Mouse (Mus musculus): Measurements from ENCODE around the gene Lurap1.

Lurap1 gene

DNA sequence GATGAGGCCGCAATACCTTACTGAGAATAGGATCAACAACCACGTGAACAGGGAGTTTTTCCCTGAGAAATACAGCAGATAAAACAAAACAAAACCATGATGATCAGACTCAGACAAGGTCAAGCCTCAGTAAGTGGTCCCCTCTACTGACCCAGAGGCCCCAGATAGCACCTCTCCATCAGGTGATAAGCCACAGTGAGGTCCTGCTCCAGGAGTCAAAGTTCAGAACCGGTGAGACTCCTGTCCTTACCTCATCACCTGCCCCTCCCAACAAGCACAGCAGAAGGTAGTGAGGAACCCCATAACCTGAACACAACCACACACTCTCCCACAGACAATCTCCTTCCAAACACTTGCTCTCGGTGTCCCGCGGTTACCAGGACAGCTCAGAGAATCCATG lies 40.4 kb downstream of the Lurap1 start:
- DNase-seq (ENCODE audit: low spot score in 2 of 2), result no peak

DNA sequence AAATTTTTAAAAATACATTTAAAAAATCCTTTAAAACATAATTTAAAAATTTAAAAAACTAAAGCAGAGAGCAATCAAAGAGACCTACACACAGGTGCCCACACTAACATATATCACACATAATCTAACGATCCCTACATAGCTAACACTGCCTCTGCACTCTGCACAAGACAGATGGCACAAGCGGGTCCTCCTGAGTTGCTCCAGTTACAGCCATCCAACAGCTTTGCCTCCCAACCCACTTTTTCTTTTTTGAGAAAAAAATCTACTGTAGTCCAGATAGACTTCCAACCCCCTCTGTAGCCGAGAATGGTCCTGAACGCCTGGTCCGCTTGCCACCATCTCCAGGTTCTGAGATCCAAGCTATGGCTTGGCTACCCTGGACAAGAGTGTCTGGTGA lies 45.9 kb downstream of the Lurap1 start:
- no peak for DNase-seq (ENCODE audit: low spot score in 2 of 2)

DNA sequence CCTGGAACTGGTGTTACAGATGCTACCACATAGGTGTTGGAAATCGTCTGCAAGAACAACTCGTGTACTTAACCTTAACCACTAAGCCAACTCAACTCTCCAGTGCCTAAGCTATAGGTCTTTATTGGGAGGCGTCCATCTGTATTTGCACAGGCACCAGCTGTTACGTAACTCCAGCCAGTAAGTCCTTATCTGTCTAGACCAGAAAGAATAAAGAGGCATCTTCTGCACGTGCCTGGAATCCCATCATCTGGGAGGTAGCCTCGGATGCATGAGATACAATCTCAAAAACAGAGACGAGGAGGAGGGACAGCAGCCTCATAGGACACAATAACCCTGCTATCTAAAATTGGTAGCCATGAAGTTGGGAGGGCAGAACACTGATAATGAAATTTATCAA lies 50.2 kb downstream of the Lurap1 start:
- DNase-seq (ENCODE audit: low spot score in 2 of 2), result no peak

DNA sequence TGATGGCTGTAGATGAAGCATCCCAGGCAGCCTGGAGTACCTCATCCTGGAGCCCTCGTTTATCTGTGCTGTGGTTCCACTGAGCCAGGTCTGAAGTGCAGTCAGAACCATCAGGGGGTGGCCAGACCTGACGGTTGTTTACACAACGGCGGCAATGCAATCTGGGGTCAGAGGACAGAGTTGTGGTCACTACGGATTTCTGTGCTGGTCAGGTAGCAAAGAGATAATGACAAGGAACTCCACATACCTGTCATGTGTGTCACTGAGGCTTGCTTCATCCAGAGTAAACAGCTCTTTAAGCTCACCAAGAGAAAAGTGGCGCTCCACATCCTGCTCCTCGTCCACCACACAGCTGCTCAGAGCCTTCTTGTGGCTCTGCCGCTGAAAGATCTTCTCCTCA lies 53.9 kb downstream of the Lurap1 start:
- DNase-seq (ENCODE audit: low spot score in 2 of 2), result no peak

DNA sequence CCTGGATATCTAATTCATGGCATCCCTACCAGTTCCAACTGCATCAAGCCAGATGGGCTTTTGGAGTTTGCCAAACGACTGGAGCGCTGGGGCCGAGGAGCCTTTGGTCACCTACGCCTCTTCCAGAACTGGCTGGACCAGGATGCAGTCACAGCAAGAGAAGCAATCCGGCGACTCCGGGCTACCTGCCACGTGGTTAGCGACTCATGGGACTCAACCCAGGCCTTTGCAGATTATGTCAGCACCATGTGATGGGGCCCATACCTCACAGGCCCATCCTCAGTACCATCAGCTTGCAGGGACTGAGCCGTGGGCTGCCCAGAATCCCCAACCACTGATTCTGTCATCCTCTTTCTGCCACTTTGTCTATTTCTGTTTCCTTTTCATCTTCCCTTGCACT lies 54.8 kb downstream of the Lurap1 start:
- no peak for DNase-seq (ENCODE audit: low spot score in 2 of 2)

DNA sequence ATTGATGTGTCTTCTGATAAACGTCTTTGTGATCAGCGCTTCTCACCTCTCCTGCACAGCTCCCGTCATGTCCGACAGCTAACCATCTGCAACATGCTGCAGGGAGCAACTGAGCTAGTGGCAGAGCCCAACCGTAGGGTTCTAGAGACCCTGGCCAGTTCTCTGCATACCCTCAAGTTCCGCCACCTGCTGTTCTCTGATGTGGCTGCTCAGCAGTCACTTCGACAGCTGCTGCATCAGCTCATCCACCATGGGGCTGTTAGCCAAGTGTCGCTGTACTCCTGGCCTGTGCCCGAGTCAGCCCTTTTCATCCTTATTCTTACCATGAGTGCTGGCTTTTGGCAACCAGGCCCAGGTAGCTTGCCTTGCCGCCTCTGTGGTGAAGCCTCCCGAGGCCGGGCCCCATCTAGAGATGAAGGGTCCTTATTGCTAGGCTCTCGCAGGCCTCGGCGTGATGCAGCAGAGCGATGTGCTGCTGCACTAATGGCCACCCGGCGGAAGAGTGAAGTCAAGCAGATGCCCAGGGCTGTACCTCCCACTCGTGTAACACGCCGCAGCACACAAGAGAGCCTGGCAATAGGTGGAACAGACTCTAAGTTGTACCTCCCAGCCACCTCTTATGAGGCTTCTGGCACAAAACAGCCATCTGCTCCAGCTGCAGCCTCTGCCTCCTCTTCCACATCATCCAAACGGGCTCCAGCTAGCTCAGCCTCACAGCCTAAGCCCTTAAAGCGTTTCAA lies 62.5 kb downstream of the Lurap1 start:
- no peak for DNase-seq (ENCODE audit: low spot score in 2 of 2)
